Mouse (Mus musculus) small intestine, adult 2 months (tissue): ENCODE results near the gene Gm815.

Experiments
- CTCF ChIP-seq: fragments of 200-500 bp; IDR thresholded peaks from 2 replicates; pipeline ENCODE4 v1.5.1; 2012; ENCODE audit warnings: low read depth, mild to moderate bottlenecking, control low read depth, inconsistent platforms, low read length, moderate library complexity, mixed read lengths; ENCODE audit not compliant: insufficient replicate concordance, insufficient read length; ENCODE audit errors: extremely low read depth
- POLR2A ChIP-seq: fragments of 200-500 bp; IDR thresholded peaks from 2 replicates; pipeline ENCODE4 v1.6.1; 2012; ENCODE audit warnings: low read depth, mild to moderate bottlenecking, control low read depth, inconsistent platforms, low read length, moderate library complexity

DNA sequence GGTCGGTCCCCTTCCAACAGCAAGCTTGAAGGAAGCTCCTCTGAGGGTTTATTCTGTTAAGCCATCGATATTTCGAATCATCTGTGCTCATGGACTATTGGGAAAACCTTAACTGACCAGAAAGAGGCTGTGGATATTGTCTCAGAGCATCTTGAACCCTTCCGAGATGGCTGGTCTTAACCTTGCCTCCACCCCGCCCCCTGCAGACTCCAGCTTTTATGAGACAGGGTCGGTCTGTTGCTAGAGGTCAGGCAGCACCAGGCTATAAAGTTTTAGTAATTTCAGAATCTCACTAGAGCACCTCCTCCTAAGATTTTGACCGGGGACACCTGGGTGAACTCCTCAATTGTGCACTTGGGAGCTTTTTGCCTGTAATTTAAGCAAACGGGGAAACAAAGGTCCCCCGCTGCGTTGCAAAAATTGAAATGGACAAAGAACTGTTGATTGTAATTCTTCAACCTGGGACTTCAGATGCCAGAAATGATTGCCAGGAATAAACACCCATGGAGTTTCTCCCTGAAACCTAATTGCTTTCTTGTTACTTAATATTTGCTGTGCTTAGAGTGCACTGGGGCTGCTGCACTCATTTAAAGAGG, 8.4 kb upstream of the Gm815 start:
- TF ChIP-seq CTCF (no peak), POLR2A (no peak)
